Mouse (Mus musculus): ENCODE measurements around the gene Foxd4. TPM values are rescaled to one million over a fixed set of nuclear protein-coding genes. Genes with fewer than 3 reads are reported as not detected.

Foxd4 gene
- total RNA-seq (2012; rRNA removed): not detected in 2 replicates
- not detected in 2 replicates for total RNA-seq (2014; rRNA removed)
- polyA plus RNA-seq (2012; ENCODE audit: insufficient read length, low read depth): not detected in 2 replicates

GRCm38 (mm10) chr19:24900581-24901220, at the start of gene Foxd4:
Foxd4 (minus strand) TSS chr19:24901197.
- Histone ChIP-seq H3K4me1 (ENCODE audit: control insufficient read depth in 1 of 2, insufficient read depth in 2 of 2) (no peaks in the 10 kb centered on the region), H3K27ac (ENCODE audit: insufficient read depth, low read depth) (no peak within 1 kb of the TSS), H3K4me3 (replicated peaks in 1 of 3; ENCODE audit: low read depth in 2 of 3, low read length in 2 of 3, poor library complexity in 1 of 3) (no peak within 1 kb of the TSS), H3K9me3 (replicated peaks; ENCODE audit: low read length) (peaks cover 15% of the 10 kb centered on the region), H3K27me3 (replicated peaks) (no peaks in the 10 kb centered on the region), H3K4me2 (ENCODE audit: insufficient read depth, low read depth, poor library complexity, severe bottlenecking) (no peak within 1 kb of the TSS), H3K9ac (ENCODE audit: insufficient read depth, low read depth) (no peak within 1 kb of the TSS), H3K79me2 (replicated peaks; ENCODE audit: control insufficient read depth, extremely low read depth, insufficient read depth, poor library complexity, severe bottlenecking) (no peaks in the 10 kb centered on the region), H3K36me3 (replicated peaks in 1 of 2; ENCODE audit: control insufficient read depth in 1 of 2, insufficient read depth in 1 of 2, low read length in 1 of 2) (no peaks in the 10 kb centered on the region)
- dilution Hi-C loops (cut with MboI; ENCODE audit: extremely low pct_ligation_motif_present, extremely low pct_unique_long_range_greater_than_20kb, low sequenced_read_pairs): no loop called here
- no peak for DNase-seq (ENCODE audit: extremely low read depth)
- in situ Hi-C loops (cut with MboI; ENCODE audit: low pct_ligation_motif_present, low pct_unique_long_range_greater_than_20kb, low sequenced_read_pairs): no loop called here
- TF ChIP-seq RCOR1 (conservative IDR thresholded peaks at IDR 0.05; ENCODE audit: low read depth, low read length): no peak
- no peak for TF ChIP-seq BHLHE40 (IDR thresholded peaks at IDR 0.05; ENCODE audit: low read depth, low read length)
- TF ChIP-seq NRF1 (IDR thresholded peaks at IDR 0.05; ENCODE audit: low read depth, low read length): no peak
- no peak for TF ChIP-seq ETS1 (conservative IDR thresholded peaks at IDR 0.05; ENCODE audit: low read depth, low read length)
- TF ChIP-seq TBP (conservative IDR thresholded peaks at IDR 0.05; ENCODE audit: low read depth, low read length): no peak
- TF ChIP-seq CHD2 (IDR thresholded peaks at IDR 0.05; ENCODE audit: low read length): no peak
- no peak for TF ChIP-seq GABPA (IDR thresholded peaks at IDR 0.05; ENCODE audit: insufficient replicate concordance, low read depth, low read length)
- TF ChIP-seq TCF12 (IDR thresholded peaks at IDR 0.05; ENCODE audit: low read depth, low read length): no peak
- no peak for TF ChIP-seq CHD1 (IDR thresholded peaks at IDR 0.05; ENCODE audit: low read depth, low read length)
- TF ChIP-seq ZNF384 (IDR thresholded peaks at IDR 0.05; ENCODE audit: low read depth, low read length): no peak
- no peak for TF ChIP-seq CTCF (conservative IDR thresholded peaks at IDR 0.05 in 1 of 2, IDR thresholded peaks at IDR 0.05 in 1 of 2; ENCODE audit: low read depth in 2 of 2, low read length in 2 of 2)
- TF ChIP-seq USF1 (IDR thresholded peaks at IDR 0.05; ENCODE audit: low read depth, low read length): no peak
- TF ChIP-seq KAT2A (IDR thresholded peaks at IDR 0.05; ENCODE audit: insufficient replicate concordance, low read length): no peak
- TF ChIP-seq POLR2AphosphoS2 (IDR thresholded peaks at IDR 0.05; ENCODE audit: low read depth, low read length): no peak
- no peak for TF ChIP-seq UBTF (IDR thresholded peaks at IDR 0.05; ENCODE audit: low read depth, low read length)
- no peak for TF ChIP-seq JUN (IDR thresholded peaks at IDR 0.05; ENCODE audit: insufficient read depth, low read depth, low read length)
- TF ChIP-seq NELFE (IDR thresholded peaks at IDR 0.05; ENCODE audit: low read depth, low read length): no peak

- in situ Hi-C loops (cut with MboI; ENCODE audit: low pct_ligation_motif_present, low pct_unique_long_range_greater_than_20kb, low sequenced_read_pairs): no loop called here
- Histone ChIP-seq H3K9me3 (replicated peaks; ENCODE audit: low read length) (no peaks in the 10 kb centered on the region), H3K4me3 (replicated peaks in 1 of 3; ENCODE audit: low read depth in 2 of 3, low read length in 2 of 3, poor library complexity in 1 of 3) (no peak overlapping the region), H3K36me3 (replicated peaks in 1 of 2; ENCODE audit: control insufficient read depth in 1 of 2, insufficient read depth in 1 of 2, low read length in 1 of 2) (peaks cover 4 to 19% of the 10 kb centered on the region in 2 experiments), H3K9ac (ENCODE audit: insufficient read depth, low read depth) (no peak overlapping the region), H3K27me3 (replicated peaks) (no peaks in the 10 kb centered on the region), H3K79me2 (replicated peaks; ENCODE audit: control insufficient read depth, extremely low read depth, insufficient read depth, poor library complexity, severe bottlenecking) (no peaks in the 10 kb centered on the region), H3K4me2 (ENCODE audit: insufficient read depth, low read depth, poor library complexity, severe bottlenecking) (no peak overlapping the region), H3K4me1 (ENCODE audit: control insufficient read depth in 1 of 2, insufficient read depth in 2 of 2) (peaks cover 3 to 17% of the 10 kb centered on the region in 2 experiments; a peak in 2 of 4 replicates), H3K27ac (ENCODE audit: insufficient read depth, low read depth) (no peak overlapping the region)
- no peak for TF ChIP-seq UBTF (IDR thresholded peaks at IDR 0.05; ENCODE audit: low read depth, low read length)
- no peak for TF ChIP-seq HCFC1 (IDR thresholded peaks at IDR 0.05; ENCODE audit: low read depth, low read length)
- TF ChIP-seq TBP (conservative IDR thresholded peaks at IDR 0.05; ENCODE audit: low read depth, low read length): no peak
- TF ChIP-seq NRF1 (IDR thresholded peaks at IDR 0.05; ENCODE audit: low read depth, low read length): no peak
- no peak for TF ChIP-seq IRF4 (IDR thresholded peaks at IDR 0.05; ENCODE audit: low read depth, low read length)
- DNase-seq (ENCODE audit: extremely low read depth): no peak
- dilution Hi-C loops (cut with MboI; ENCODE audit: extremely low pct_ligation_motif_present, extremely low pct_unique_long_range_greater_than_20kb, low sequenced_read_pairs): no loop called here
Observed at GRCm38 (mm10) chr19:24945521-24946262, 44.7 kb upstream of the Foxd4 start.
